Mouse (Mus musculus): ENCODE measurements around the gene Ifna6. TPM values are rescaled to one million over a fixed set of nuclear protein-coding genes. Genes with fewer than 3 reads are reported as not detected.

The Ifna6 gene
- total RNA-seq, 2 experiments from 2014 or later = not detected

DNA sequence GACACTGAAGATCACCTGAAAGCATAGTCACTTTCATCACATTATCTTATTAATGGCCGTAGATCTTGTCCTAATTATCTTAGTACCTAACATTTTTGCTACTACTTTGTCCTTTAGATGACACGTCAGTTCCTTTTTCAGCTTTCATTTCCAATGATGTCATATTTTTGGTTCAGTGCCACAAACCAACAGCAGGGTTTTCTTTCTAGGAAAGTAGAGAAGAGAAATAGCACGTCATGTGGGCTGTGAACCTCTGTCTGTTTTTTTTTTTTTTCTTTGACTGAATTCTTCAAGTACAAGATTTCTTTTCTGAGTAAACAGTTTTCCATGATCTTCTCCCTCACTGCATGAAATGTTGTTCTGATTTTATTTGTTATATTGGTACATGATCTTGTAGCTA lies 12.8 kb downstream of the Ifna6 start:
- no peak for ATAC-seq (replicated peaks; ENCODE audit: low FRiP score, poor library complexity, severe bottlenecking)

DNA sequence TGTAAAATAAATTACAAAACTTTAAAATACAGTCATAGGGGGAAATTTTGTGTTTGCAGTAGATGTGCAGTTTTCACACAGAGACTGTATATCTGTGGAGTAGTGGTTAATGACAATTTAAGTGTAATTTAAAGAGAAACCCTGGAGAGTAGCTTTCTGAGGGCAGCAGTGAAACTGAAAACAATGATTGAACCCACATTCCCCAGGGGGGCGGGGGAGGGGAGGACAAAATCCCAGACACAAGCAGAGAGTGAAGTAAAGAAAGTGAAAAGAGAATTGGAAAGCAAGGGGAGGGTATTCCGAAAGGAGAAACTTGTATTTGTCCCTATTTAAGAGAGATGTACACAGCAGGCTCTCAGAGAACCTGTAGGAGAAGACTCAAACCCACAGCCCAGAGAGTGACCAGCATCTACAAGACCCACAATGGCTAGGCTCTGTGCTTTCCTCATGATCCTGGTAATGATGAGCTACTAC lies 14.3 kb downstream of the Ifna6 start, which contains the start of gene Ifna4:
TSS of gene Ifna4 (plus strand) at position 424 of the 474 bp plus-strand sequence.
- no peak for ATAC-seq (replicated peaks; ENCODE audit: low FRiP score, poor library complexity, severe bottlenecking)

DNA sequence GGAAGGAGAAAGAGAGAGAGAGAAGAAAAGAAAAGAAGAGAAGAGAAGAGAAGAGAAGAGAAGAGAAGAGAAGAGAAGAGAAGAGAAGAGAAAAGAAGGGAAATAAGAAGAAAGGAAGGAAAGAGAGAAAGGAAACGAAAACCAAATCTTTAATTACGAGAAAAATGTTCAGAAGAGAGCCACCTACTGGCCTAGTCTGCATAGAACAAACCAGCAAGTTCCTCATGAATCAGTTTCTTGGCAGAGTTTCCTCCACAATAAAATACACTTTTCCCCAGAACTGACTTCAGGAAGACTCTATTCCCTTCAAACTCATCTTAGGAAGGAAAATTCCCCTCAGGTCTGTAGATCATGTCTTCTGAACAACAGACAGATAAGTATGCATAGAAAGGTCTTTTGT lies 18.1 kb downstream of the Ifna6 start:
- no peak for ATAC-seq (replicated peaks; ENCODE audit: low FRiP score, poor library complexity, severe bottlenecking)

DNA sequence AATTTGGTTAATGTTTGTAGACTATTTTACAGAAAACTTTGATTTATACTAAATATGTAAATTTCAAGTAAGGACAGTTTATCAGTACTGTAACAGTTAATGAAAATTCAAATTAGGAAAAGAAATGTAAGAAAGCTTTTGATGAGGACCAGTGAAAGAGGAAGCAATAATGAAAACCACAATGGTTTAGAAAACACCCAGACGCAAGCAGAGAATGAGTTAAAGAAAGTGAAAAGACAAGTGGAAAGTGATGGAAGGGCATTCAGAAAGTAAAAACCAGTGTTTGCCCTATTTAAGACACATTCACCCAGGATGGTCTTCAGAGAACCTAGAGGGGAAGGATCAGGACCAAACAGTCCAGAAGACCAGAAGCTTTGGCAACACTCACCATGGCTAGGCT lies 22.5 kb downstream of the Ifna6 start, which contains the start of gene Ifna1:
TSS of gene Ifna1 (plus strand) at position 390 of the 400 bp plus-strand sequence.
- ATAC-seq (replicated peaks; ENCODE audit: low FRiP score, poor library complexity, severe bottlenecking) = no peak

DNA sequence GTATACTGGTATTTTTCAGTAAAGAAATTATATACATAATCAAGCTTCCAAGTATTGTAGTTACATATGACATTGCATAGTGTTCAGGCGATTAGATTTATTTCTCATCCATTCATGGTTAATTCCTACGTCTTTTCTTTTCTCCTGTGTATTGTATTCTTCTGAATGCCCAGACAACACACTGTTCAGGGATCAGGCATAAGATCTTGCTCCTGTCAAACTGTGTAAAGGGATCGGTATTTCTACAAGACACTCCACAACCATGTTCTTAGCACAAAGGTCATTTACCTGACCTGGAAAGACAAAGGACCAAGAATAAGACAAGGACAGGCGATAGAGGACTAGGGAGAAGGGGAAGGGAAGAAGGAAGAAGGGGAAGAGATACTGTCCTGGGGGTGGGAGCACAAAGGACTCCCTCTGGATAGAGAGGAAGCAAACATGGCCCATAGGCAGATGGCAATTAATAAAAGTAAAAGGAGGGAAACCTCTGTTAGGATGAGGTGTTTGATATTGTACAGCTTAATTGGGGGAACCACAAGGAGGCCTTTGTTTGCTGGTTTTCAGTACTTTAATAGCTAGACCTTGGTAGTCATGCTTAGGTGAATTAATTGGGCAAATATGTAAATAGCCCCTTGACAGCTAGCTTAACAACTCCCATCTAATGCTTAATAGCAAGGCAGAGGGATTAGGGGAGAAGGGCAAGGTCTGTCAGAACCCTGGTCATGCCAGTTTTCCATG lies 24.0 kb downstream of the Ifna6 start:
- ATAC-seq (replicated peaks; ENCODE audit: low FRiP score, poor library complexity, severe bottlenecking) = no peak

DNA sequence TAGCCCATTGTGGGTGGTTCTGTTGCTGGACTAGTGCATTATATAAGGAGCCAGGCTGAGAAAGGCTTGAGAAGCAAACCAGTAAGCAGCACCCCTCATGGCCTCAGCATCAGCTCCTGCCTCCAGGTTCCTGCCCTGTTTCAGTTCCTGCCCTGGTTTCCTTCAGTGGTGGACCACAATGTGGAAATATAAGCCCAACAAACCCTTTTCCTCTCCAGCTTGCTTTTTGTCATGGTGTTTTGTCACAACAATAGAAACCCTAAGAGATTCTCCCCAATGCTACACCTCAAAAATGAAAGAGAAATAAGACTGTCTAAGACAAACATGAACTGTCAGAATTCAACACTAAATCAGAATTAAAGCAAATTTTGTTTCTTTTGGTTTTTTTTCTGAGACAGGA lies 32.0 kb downstream of the Ifna6 start:
- ATAC-seq (replicated peaks; ENCODE audit: low FRiP score, poor library complexity, severe bottlenecking) = no peak

DNA sequence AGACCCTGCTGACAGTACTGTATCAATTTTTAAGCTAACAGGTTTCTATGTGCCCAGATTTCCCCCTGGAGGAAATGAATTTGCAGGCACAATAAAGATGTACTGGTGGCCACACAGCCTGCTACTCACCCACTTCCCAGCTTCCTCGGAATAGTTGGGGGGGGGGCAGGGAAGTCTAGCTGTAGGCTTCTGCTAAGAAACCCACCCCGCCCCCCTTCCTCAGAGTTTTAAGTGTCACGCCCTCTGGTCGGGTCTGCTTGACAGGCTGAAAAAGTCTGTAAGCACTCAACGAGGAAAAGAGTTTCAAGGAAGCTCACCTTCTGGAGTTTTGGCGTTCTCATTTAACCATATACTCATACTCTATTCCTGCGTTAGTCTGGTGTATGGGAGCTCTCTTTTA lies 36.1 kb downstream of the Ifna6 start:
- no peak for ATAC-seq (replicated peaks; ENCODE audit: low FRiP score, poor library complexity, severe bottlenecking)

DNA sequence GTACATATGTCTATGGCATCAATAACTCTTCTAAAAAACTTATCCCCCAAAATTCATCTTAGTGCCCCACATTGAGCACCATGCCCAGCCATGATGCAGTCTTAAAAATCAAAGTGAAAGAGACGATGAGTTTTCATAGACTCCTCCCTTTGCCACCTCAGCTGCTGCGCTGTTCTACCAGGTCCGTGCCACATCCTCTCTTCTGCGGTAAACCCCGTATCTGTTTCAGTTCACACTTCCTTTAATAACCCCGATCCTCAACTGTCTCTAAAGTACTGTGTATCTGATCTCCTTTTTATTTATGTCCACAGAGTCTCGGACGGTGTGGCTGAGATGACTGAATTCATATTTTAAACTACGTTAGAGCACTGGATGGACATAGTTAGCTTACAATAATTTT lies 37.4 kb downstream of the Ifna6 start:
- no peak for ATAC-seq (replicated peaks; ENCODE audit: low FRiP score, poor library complexity, severe bottlenecking)

DNA sequence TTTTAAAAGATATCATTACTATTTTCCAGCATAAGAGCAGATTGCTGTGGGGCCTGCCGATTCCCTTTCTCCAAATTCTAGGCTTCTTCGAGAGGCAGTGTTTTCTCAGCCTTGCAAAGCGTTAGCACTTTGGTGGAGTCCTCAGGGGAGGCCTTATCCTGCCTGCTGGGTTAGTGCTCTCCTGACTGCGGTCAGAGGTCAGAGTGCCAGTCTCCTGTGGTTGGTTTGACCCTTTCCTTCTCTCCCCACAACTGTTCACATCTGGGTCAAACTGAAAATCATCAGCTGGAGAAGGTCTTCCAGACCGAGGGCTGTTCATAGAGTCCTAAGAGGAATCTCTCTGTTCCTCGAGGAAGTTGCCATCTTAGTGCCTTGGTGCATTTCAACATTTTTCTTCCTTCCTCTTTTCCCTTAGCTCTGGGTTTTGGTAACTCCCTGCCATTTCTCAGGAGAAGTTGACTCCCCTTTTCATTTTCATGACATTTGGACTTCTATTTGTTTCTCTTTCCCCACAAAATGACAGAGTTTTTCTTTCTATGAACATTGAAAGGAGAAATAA lies 37.9 kb downstream of the Ifna6 start:
- ATAC-seq (replicated peaks; ENCODE audit: low FRiP score, poor library complexity, severe bottlenecking) = no peak

DNA sequence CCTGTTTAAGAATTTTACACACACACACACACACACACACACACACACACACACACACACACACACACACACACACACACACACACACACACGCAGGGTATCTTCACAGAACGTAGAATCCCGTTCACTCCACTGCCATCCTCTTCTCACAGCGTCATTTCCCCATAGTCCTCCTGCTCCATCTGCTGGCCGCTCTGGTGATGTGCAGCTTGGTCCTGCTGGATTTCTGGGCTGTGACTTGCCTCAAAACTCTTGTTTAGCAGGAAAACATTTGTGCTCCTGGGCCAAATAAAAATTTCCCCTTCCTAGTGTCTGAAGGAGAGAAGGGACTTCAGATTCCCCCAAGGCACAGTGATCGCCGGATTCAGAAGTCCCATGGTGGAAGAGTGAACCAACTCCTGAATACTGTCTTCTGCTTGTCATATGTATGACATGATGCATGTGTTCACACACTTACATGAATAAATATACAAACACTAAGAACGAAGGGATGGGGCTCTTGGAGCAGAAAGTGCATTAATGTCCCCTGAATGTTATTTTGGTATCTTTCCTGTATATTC lies 40.2 kb downstream of the Ifna6 start:
- ATAC-seq (replicated peaks; ENCODE audit: low FRiP score, poor library complexity, severe bottlenecking) = peak; percentile 87

DNA sequence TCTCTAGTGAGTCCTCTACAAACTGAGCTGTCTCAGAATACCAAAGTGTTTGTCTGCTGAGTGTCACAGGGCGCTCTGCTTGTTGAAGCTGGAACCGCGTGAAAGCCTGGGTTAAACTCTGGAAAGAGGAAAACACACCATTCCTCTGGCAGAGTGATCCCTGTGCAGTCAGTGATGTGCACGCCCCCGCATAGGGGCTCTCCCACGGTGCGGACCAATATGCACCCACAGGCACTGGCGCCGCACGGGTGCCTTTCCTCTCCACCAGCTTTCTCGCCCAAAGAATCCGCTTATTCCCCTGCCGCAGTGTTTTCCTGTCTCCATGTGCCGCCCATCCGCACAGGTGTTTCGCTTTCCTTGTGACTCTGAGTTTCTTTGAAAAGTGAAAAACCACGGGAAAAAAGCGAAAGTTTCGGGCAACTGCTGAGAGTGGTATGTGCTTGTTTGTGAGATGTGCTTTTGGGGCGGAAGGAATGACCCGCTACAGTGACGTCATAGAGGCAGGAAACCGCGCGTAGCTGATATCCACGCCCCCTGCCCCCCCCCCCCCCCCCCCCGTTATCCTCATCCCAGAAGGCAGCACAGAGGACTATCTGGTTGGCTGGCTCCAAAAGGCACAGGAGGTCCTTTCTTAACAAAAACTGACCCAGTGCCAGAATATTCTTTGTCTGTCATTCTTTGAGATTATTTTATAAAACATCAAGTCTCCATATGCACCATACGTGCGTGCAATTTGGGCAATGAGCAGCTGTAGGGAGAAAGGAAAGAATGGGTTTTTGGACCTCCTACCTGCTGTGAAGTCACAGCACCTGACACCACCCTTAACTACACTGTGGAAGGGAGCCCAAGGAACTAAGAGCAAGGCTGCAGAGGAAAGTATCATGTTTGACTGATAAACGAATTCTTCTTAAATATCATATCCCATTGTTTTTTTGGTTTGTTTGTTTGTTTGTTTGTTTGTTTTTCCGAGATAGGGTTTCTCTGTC lies 41.0 kb downstream of the Ifna6 start:
- ATAC-seq (replicated peaks; ENCODE audit: low FRiP score, poor library complexity, severe bottlenecking) = peak; percentile 64

DNA sequence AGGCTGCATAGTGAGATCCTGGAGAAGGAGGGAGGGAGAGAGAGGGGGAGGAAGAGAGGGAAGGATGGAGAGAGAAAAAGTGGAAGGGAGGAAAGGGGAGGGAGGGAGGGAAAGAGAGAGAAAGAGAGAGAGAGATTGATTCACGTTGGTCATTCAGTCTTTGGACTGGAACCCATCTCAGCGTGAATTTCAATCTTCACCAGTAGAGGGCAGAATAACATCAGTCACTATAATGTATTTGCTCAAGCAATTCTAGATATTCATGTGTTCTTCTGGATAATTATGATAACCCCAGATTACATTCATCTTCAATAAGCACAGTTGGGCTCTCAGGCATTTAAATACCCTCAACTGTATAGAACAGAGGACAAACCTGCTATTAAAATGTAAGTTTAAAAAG lies 45.5 kb downstream of the Ifna6 start:
- ATAC-seq (replicated peaks; ENCODE audit: low FRiP score, poor library complexity, severe bottlenecking) = no peak

DNA sequence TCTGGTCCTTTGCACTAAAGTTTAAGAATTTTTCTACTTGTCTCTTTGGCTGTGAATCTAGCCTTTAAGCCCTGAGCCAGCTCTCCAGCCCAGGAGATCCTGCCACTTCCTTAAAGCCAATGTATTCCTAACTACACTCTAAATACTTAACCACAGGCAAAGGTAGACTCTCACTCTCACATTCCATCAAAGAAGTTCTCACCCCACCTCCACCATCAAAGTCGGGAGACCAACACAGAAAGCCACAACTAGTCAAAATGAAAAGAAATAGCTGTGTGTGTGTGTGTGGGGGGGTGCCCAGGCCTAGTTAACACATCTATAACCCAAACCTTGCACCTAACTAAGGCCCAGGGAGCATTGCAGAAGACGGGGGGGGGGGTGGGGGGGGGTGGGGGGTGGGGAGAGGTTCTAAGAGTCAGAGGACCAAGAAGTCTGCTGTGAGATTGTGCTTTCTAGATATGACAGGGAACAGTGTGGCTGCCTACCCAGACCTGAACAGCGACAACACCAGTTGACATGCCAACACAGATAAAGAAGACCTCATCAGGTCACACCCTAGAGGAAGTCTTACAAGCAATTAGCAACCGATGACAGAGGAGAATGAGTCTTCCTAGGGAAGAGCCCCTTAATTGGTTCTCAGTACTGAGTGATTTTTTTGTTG lies 48.3 kb downstream of the Ifna6 start:
- peak; percentile 40; the same call in 1 of the 2 replicates for ATAC-seq (replicated peaks; ENCODE audit: low FRiP score, poor library complexity, severe bottlenecking)

DNA sequence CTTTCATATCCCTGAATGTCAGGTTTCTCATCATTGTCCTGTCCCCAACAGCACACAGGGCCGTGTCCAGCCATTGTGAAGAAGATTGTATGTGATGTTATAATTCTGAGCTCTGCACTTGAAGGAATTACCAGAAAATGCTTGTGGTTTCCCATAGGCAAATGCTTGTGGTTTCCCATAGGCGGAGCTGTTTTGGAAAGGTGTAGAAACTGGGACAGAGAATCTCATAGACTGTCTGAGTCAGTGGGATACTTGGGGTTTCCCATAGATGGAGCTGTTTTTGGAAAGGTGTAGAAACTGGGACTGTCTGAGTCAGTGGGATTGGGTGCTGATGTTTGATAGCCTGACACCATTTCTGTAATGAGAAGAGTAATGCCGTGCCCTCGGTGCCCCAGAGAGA lies 49.3 kb downstream of the Ifna6 start:
- no peak for ATAC-seq (replicated peaks; ENCODE audit: low FRiP score, poor library complexity, severe bottlenecking)

Other genes with a start within 250 kb of the Ifna6 start
- gene Ifna9, start 235.0 kb upstream of the Ifna6 start, total RNA-seq (2015; ENCODE audit: low replicate concordance) = not detected in 2 replicates
- not detected in 2 replicates for gene Ifna9, start 235.0 kb upstream of the Ifna6 start, total RNA-seq (2017; ENCODE audit: low replicate concordance)
- gene Ifna12, start 224.0 kb upstream of the Ifna6 start, total RNA-seq (2015; ENCODE audit: low replicate concordance) = not detected in 2 replicates
- gene Ifna12, start 224.0 kb upstream of the Ifna6 start, total RNA-seq (2017; ENCODE audit: low replicate concordance) = not detected in 2 replicates
- gene C87499, start 193.0 kb upstream of the Ifna6 start, total RNA-seq (2015; ENCODE audit: low replicate concordance) = not detected in 2 replicates
- gene C87499, start 193.0 kb upstream of the Ifna6 start, total RNA-seq (2017; ENCODE audit: low replicate concordance) = not detected in 2 replicates
- not detected in 2 replicates for gene Ifna13, start 183.0 kb upstream of the Ifna6 start, total RNA-seq (2015; ENCODE audit: low replicate concordance)
- not detected in 2 replicates for gene Ifna13, start 183.0 kb upstream of the Ifna6 start, total RNA-seq (2017; ENCODE audit: low replicate concordance)
- gene Ifna16, start 150.5 kb upstream of the Ifna6 start, total RNA-seq (2015; ENCODE audit: low replicate concordance) = not detected in 2 replicates
- not detected in 2 replicates for gene Ifna16, start 150.5 kb upstream of the Ifna6 start, total RNA-seq (2017; ENCODE audit: low replicate concordance)
- not detected in 2 replicates for gene Ifna2, start 143.5 kb upstream of the Ifna6 start, total RNA-seq (2015; ENCODE audit: low replicate concordance)
- gene Ifna2, start 143.5 kb upstream of the Ifna6 start, total RNA-seq (2017; ENCODE audit: low replicate concordance) = not detected in 2 replicates
- not detected in 2 replicates for gene Ifnab, start 136.1 kb upstream of the Ifna6 start, total RNA-seq (2015; ENCODE audit: low replicate concordance)
- gene Ifnab, start 136.1 kb upstream of the Ifna6 start, total RNA-seq (2017; ENCODE audit: low replicate concordance) = not detected in 2 replicates
- gene Gm26566, start 105.6 kb upstream of the Ifna6 start, total RNA-seq (2015; ENCODE audit: low replicate concordance) = not detected in 2 replicates
- gene Gm26566, start 105.6 kb upstream of the Ifna6 start, total RNA-seq (2017; ENCODE audit: low replicate concordance) = 0.51 TPM in 1 of 2 replicates, not detected in the other
- 20.1 and 22.0 TPM in 2 replicates for gene Klhl9, start 105.0 kb upstream of the Ifna6 start, total RNA-seq (2015; ENCODE audit: low replicate concordance)
- 21.1 and 31.8 TPM in 2 replicates for gene Klhl9, start 105.0 kb upstream of the Ifna6 start, total RNA-seq (2017; ENCODE audit: low replicate concordance)
- gene Gm13271, start 72.5 kb upstream of the Ifna6 start, total RNA-seq (2015; ENCODE audit: low replicate concordance) = not detected in 2 replicates
- gene Gm13271, start 72.5 kb upstream of the Ifna6 start, total RNA-seq (2017; ENCODE audit: low replicate concordance) = not detected in 2 replicates
- not detected in 2 replicates for gene Gm13283, start 67.3 kb upstream of the Ifna6 start, total RNA-seq (2015; ENCODE audit: low replicate concordance)
- gene Gm13283, start 67.3 kb upstream of the Ifna6 start, total RNA-seq (2017; ENCODE audit: low replicate concordance) = not detected in 2 replicates
- not detected in 2 replicates for gene Gm13290, start 53.6 kb upstream of the Ifna6 start, total RNA-seq (2015; ENCODE audit: low replicate concordance)
- not detected in 2 replicates for gene Gm13290, start 53.6 kb upstream of the Ifna6 start, total RNA-seq (2017; ENCODE audit: low replicate concordance)
- not detected in 2 replicates for gene Gm13289, start 50.5 kb upstream of the Ifna6 start, total RNA-seq (2015; ENCODE audit: low replicate concordance)
- gene Gm13289, start 50.5 kb upstream of the Ifna6 start, total RNA-seq (2017; ENCODE audit: low replicate concordance) = not detected in 2 replicates
- not detected in 2 replicates for gene Gm13272, start 47.6 kb upstream of the Ifna6 start, total RNA-seq (2015; ENCODE audit: low replicate concordance)
- not detected in 2 replicates for gene Gm13272, start 47.6 kb upstream of the Ifna6 start, total RNA-seq (2017; ENCODE audit: low replicate concordance)
- not detected in 2 replicates for gene Ifnz, start 45.3 kb upstream of the Ifna6 start, total RNA-seq (2015; ENCODE audit: low replicate concordance)
- gene Ifnz, start 45.3 kb upstream of the Ifna6 start, total RNA-seq (2017; ENCODE audit: low replicate concordance) = not detected in 2 replicates
- gene Gm13276, start 41.7 kb upstream of the Ifna6 start, total RNA-seq (2015; ENCODE audit: low replicate concordance) = not detected in 2 replicates
- not detected in 2 replicates for gene Gm13276, start 41.7 kb upstream of the Ifna6 start, total RNA-seq (2017; ENCODE audit: low replicate concordance)
- not detected in 2 replicates for gene Gm13277, start 38.8 kb upstream of the Ifna6 start, total RNA-seq (2015; ENCODE audit: low replicate concordance)
- gene Gm13277, start 38.8 kb upstream of the Ifna6 start, total RNA-seq (2017; ENCODE audit: low replicate concordance) = not detected in 2 replicates
- gene Gm13278, start 35.9 kb upstream of the Ifna6 start, total RNA-seq (2015; ENCODE audit: low replicate concordance) = not detected in 2 replicates
- gene Gm13278, start 35.9 kb upstream of the Ifna6 start, total RNA-seq (2017; ENCODE audit: low replicate concordance) = not detected in 2 replicates
- not detected in 2 replicates for gene Gm13275, start 32.9 kb upstream of the Ifna6 start, total RNA-seq (2015; ENCODE audit: low replicate concordance)
- gene Gm13275, start 32.9 kb upstream of the Ifna6 start, total RNA-seq (2017; ENCODE audit: low replicate concordance) = not detected in 2 replicates
- not detected in 2 replicates for gene Gm13279, start 30.0 kb upstream of the Ifna6 start, total RNA-seq (2015; ENCODE audit: low replicate concordance)
- gene Gm13279, start 30.0 kb upstream of the Ifna6 start, total RNA-seq (2017; ENCODE audit: low replicate concordance) = not detected in 2 replicates
- gene Gm13285, start 27.8 kb upstream of the Ifna6 start, total RNA-seq (2015; ENCODE audit: low replicate concordance) = not detected in 2 replicates
- not detected in 2 replicates for gene Gm13285, start 27.8 kb upstream of the Ifna6 start, total RNA-seq (2017; ENCODE audit: low replicate concordance)
- not detected in 2 replicates for gene Gm13287, start 24.2 kb upstream of the Ifna6 start, total RNA-seq (2015; ENCODE audit: low replicate concordance)
- gene Gm13287, start 24.2 kb upstream of the Ifna6 start, total RNA-seq (2017; ENCODE audit: low replicate concordance) = not detected in 2 replicates
- not detected in 2 replicates for gene Gm13288, start 21.9 kb upstream of the Ifna6 start, total RNA-seq (2015; ENCODE audit: low replicate concordance)
- not detected in 2 replicates for gene Gm13288, start 21.9 kb upstream of the Ifna6 start, total RNA-seq (2017; ENCODE audit: low replicate concordance)
- gene Ifna7, start 11.2 kb upstream of the Ifna6 start, total RNA-seq (2015; ENCODE audit: low replicate concordance) = not detected in 2 replicates
- gene Ifna7, start 11.2 kb upstream of the Ifna6 start, total RNA-seq (2017; ENCODE audit: low replicate concordance) = not detected in 2 replicates
- gene Ifna11, start 7.5 kb upstream of the Ifna6 start, total RNA-seq (2015; ENCODE audit: low replicate concordance) = not detected in 2 replicates
- gene Ifna11, start 7.5 kb upstream of the Ifna6 start, total RNA-seq (2017; ENCODE audit: low replicate concordance) = not detected in 2 replicates
- not detected in 2 replicates for gene Ifna5, start 8.1 kb downstream of the Ifna6 start, total RNA-seq (2015; ENCODE audit: low replicate concordance)
- not detected in 2 replicates for gene Ifna5, start 8.1 kb downstream of the Ifna6 start, total RNA-seq (2017; ENCODE audit: low replicate concordance)
- gene Ifna4, start 14.4 kb downstream of the Ifna6 start, total RNA-seq (2015; ENCODE audit: low replicate concordance) = not detected in 2 replicates
- not detected in 2 replicates for gene Ifna4, start 14.4 kb downstream of the Ifna6 start, total RNA-seq (2017; ENCODE audit: low replicate concordance)
- gene Ifna1, start 22.7 kb downstream of the Ifna6 start, total RNA-seq (2015; ENCODE audit: low replicate concordance) = not detected in 2 replicates
- gene Ifna1, start 22.7 kb downstream of the Ifna6 start, total RNA-seq (2017; ENCODE audit: low replicate concordance) = not detected in 2 replicates
- gene Ifne, start 52.8 kb downstream of the Ifna6 start, total RNA-seq (2015; ENCODE audit: low replicate concordance) = not detected in 2 replicates
- not detected in 2 replicates for gene Ifne, start 52.8 kb downstream of the Ifna6 start, total RNA-seq (2017; ENCODE audit: low replicate concordance)